ENCODE assay signal across 25 mouse cellular contexts in genomic region chr11:41682991-41683390, GRCm38 (mm10).
DNase-seq lines count a peak whose midpoint lies in the region; ATAC-seq lines count a peak whose summit lies in the region.
"Had no signal": no experiment of that assay in that cellular context is flagged by ENCODE, and none has a peak within 500 bp of the region (broad histone marks: within the 10 kb centered on the region; RNA-seq: fewer than 3 reads in every experiment).

No protein-coding gene starts in this region.

- WGBS in midbrain, embryonic 11.5 days, result 18% methylated on average over 1 of the region's 1 CpGs
- 33% methylated on average over 1 of the region's 1 CpGs for WGBS in midbrain, embryonic 10.5 days
- WGBS in midbrain, embryonic 14.5 days, result 2% methylated on average over 1 of the region's 1 CpGs
- WGBS in midbrain, embryonic 16.5 days, result 3% methylated on average over 1 of the region's 1 CpGs
- WGBS in heart, embryonic 10.5 days, result 64% methylated on average over 1 of the region's 1 CpGs

- no peak overlapping the region for H3K4me2 ChIP-seq in midbrain, embryonic 11.5 days
- H3K4me2 ChIP-seq in midbrain, embryonic 14.5 days (ENCODE audit: low read length), result no peak overlapping the region
- no peak overlapping the region for H3K4me2 ChIP-seq in midbrain, embryonic 16.5 days (ENCODE audit: low read length)
- H3K4me2 ChIP-seq: embryonic facial prominence, embryonic 13.5 days; forebrain, embryonic 12.5 days; forebrain, embryonic 15.5 days; heart, embryonic 13.5 days; hindbrain, embryonic 14.5 days had no signal

- peak; percentile 10 for DNase-seq in embryo, embryonic 10.5 days (ENCODE audit: low spot score)
- no peak for DNase-seq in embryo, embryonic 11 days
- DNase-seq in midbrain, embryonic 11.5 days (ENCODE audit: low spot score, missing footprints), result peak; percentile 75
- no peak for DNase-seq in midbrain, embryonic 10.5 days (ENCODE audit: low spot score)
- DNase-seq in midbrain, embryonic 14.5 days, result peak; percentile 31
- peak; percentile 24 for DNase-seq in retina, postnatal 1 day
- DNase-seq in heart, embryonic 10.5 days (ENCODE audit: low spot score), result no peak
- DNase-seq: adrenal gland, adult 8-10 months; adrenal gland, postnatal 25 days; cerebellum, adult 18-20 months; cerebellum, adult 9-10 months; cerebellum, postnatal 14 days; gastrocnemius, postnatal 25 days; heart, adult 18-20 months; heart, postnatal 14 days; heart, postnatal 4 days had no signal

- H3K9ac ChIP-seq in midbrain, embryonic 11.5 days (ENCODE audit: low read length), result no peak overlapping the region
- no peak overlapping the region for H3K9ac ChIP-seq in midbrain, embryonic 14.5 days (replicated peaks; ENCODE audit: low read length)
- H3K9ac ChIP-seq in midbrain, embryonic 16.5 days (ENCODE audit: low read depth, low read length), result no peak overlapping the region
- H3K9ac ChIP-seq: embryonic facial prominence, embryonic 13.5 days; forebrain, embryonic 12.5 days; forebrain, embryonic 15.5 days; heart, embryonic 13.5 days; hindbrain, embryonic 14.5 days had no signal

- peak; percentile 67; the same call in 1 of the 2 replicates for ATAC-seq in midbrain, embryonic 11.5 days (ENCODE audit: low FRiP score)
- no peak for ATAC-seq in midbrain, embryonic 14.5 days (ENCODE audit: low FRiP score, low TSS enrichment)
- ATAC-seq in midbrain, embryonic 16.5 days, result no peak
- ATAC-seq: activated CD4-positive, CD25-positive, alpha-beta regulatory T cell, adult 4 months; forebrain, embryonic 15.5 days had no signal

- H3K9me3 ChIP-seq in midbrain, embryonic 11.5 days (ENCODE audit: control insufficient read depth, low read length), result no peaks in the 10 kb centered on the region
- H3K9me3 ChIP-seq in midbrain, embryonic 10.5 days (replicated peaks), result no peaks in the 10 kb centered on the region
- H3K9me3 ChIP-seq in midbrain, embryonic 14.5 days (ENCODE audit: control insufficient read depth, low read length), result no peaks in the 10 kb centered on the region
- no peaks in the 10 kb centered on the region for H3K9me3 ChIP-seq in midbrain, embryonic 16.5 days (replicated peaks; ENCODE audit: control insufficient read depth, low read length, poor library complexity, severe bottlenecking)
- no peaks in the 10 kb centered on the region for H3K9me3 ChIP-seq in heart, embryonic 10.5 days
- H3K9me3 ChIP-seq: embryonic facial prominence, embryonic 10.5 days; embryonic facial prominence, embryonic 13.5 days; forebrain, embryonic 12.5 days; forebrain, embryonic 15.5 days; heart, embryonic 13.5 days had no signal

- no peaks in the 10 kb centered on the region for H3K27me3 ChIP-seq in midbrain, embryonic 11.5 days (ENCODE audit: control insufficient read depth, insufficient read depth, low read length)
- no peaks in the 10 kb centered on the region for H3K27me3 ChIP-seq in midbrain, embryonic 10.5 days (ENCODE audit: low read depth, poor library complexity, severe bottlenecking)
- H3K27me3 ChIP-seq in midbrain, embryonic 14.5 days (ENCODE audit: control insufficient read depth, insufficient read depth, low read length), result no peaks in the 10 kb centered on the region
- H3K27me3 ChIP-seq in midbrain, embryonic 16.5 days (ENCODE audit: control insufficient read depth, insufficient read depth, low read depth, low read length), result no peaks in the 10 kb centered on the region
- H3K27me3 ChIP-seq in heart, embryonic 10.5 days (ENCODE audit: insufficient read depth, poor library complexity, severe bottlenecking), result no peaks in the 10 kb centered on the region
- H3K27me3 ChIP-seq: embryonic facial prominence, embryonic 13.5 days; forebrain, embryonic 12.5 days; forebrain, embryonic 15.5 days; heart, embryonic 13.5 days had no signal

- no peak overlapping the region for H3K4me3 ChIP-seq in midbrain, embryonic 11.5 days (ENCODE audit: low read depth, low read length)
- no peak overlapping the region for H3K4me3 ChIP-seq in midbrain, embryonic 10.5 days
- H3K4me3 ChIP-seq in midbrain, embryonic 14.5 days (replicated peaks; ENCODE audit: low read depth, low read length), result no peak overlapping the region
- H3K4me3 ChIP-seq in midbrain, embryonic 16.5 days (ENCODE audit: low read depth, low read length), result no peak overlapping the region
- H3K4me3 ChIP-seq in heart, embryonic 10.5 days, result no peak overlapping the region
- H3K4me3 ChIP-seq: embryonic facial prominence, embryonic 10.5 days; embryonic facial prominence, embryonic 13.5 days; erythroblast, embryonic 14.5 days; forebrain, embryonic 12.5 days; forebrain, embryonic 15.5 days; heart, embryonic 13.5 days had no signal

- H3K36me3 ChIP-seq in midbrain, embryonic 11.5 days (ENCODE audit: control insufficient read depth, insufficient read depth, low read length), result no peaks in the 10 kb centered on the region
- no peaks in the 10 kb centered on the region for H3K36me3 ChIP-seq in midbrain, embryonic 10.5 days
- H3K36me3 ChIP-seq in midbrain, embryonic 14.5 days (ENCODE audit: control insufficient read depth, insufficient read depth, low read length), result no peaks in the 10 kb centered on the region
- H3K36me3 ChIP-seq in midbrain, embryonic 16.5 days (ENCODE audit: control insufficient read depth, insufficient read depth, low read length), result no peaks in the 10 kb centered on the region
- H3K36me3 ChIP-seq in heart, embryonic 10.5 days, result no peaks in the 10 kb centered on the region
- H3K36me3 ChIP-seq: embryonic facial prominence, embryonic 10.5 days; embryonic facial prominence, embryonic 13.5 days; forebrain, embryonic 12.5 days; forebrain, embryonic 15.5 days; heart, embryonic 13.5 days had no signal

- H3K27ac ChIP-seq in midbrain, embryonic 11.5 days (ENCODE audit: low read depth, low read length), result no peak overlapping the region
- no peak overlapping the region for H3K27ac ChIP-seq in midbrain, embryonic 10.5 days (replicated peaks)
- H3K27ac ChIP-seq in midbrain, embryonic 14.5 days (replicated peaks; ENCODE audit: low read depth, low read length), result no peak overlapping the region
- no peak overlapping the region for H3K27ac ChIP-seq in midbrain, embryonic 16.5 days (ENCODE audit: low read length)
- H3K27ac ChIP-seq in heart, embryonic 10.5 days, result no peak overlapping the region
- H3K27ac ChIP-seq: embryonic facial prominence, embryonic 10.5 days; embryonic facial prominence, embryonic 13.5 days; forebrain, embryonic 12.5 days; forebrain, embryonic 15.5 days; heart, embryonic 13.5 days; hindbrain, embryonic 14.5 days had no signal

- H3K4me1 ChIP-seq in midbrain, embryonic 11.5 days (ENCODE audit: control insufficient read depth, insufficient read depth, low read length), result no peaks in the 10 kb centered on the region
- H3K4me1 ChIP-seq in midbrain, embryonic 10.5 days, result peaks cover 9% of the 10 kb centered on the region
- H3K4me1 ChIP-seq in midbrain, embryonic 14.5 days (ENCODE audit: control insufficient read depth, insufficient read depth, low read length), result no peaks in the 10 kb centered on the region
- H3K4me1 ChIP-seq in midbrain, embryonic 16.5 days (ENCODE audit: control insufficient read depth, insufficient read depth, low read length), result no peaks in the 10 kb centered on the region
- no peaks in the 10 kb centered on the region for H3K4me1 ChIP-seq in heart, embryonic 10.5 days
- H3K4me1 ChIP-seq: embryonic facial prominence, embryonic 10.5 days; embryonic facial prominence, embryonic 13.5 days; forebrain, embryonic 12.5 days; forebrain, embryonic 15.5 days; heart, embryonic 13.5 days had no signal

Comparison
In these comparisons a context has a peak if more than half of its experiments do, and no peak if none do; other contexts are left out.
1. DNase-seq: peak in embryo, embryonic 10.5 days (single experiment), midbrain, embryonic 11.5 days (single experiment), midbrain, embryonic 14.5 days (single experiment) and retina, postnatal 1 day (single experiment); none in embryo, embryonic 11 days (single experiment), midbrain, embryonic 10.5 days (single experiment) and heart, embryonic 10.5 days (single experiment).